Comparison of ENCODE assay signal across 13 mouse cellular contexts in genomic region chr3:121645447-121645846, GRCm38 (mm10). TPM values are rescaled to one million over a fixed set of nuclear protein-coding genes. Genes with fewer than 3 reads are reported as not detected.
DNase-seq lines count a peak whose midpoint lies in the region.
"Had no signal": no experiment of that assay in that cellular context is flagged by ENCODE, and none has a peak within 500 bp of the region (broad histone marks: within the 10 kb centered on the region; RNA-seq: fewer than 3 reads in every experiment).

No protein-coding gene starts in this region.

- peak overlapping the region; percentile 78 for H3K27ac ChIP-seq in brown adipose tissue, adult 24 weeks (replicated peaks; ENCODE audit: low read depth, low read length)
- H3K27ac ChIP-seq: forebrain, embryonic 12.5 days; heart, adult 2 months had no signal

- intact Hi-C loops in heart, postnatal 36 days (cut with DNase I): no loop called here

- no peak overlapping the region for H3K4me3 ChIP-seq in brown adipose tissue, adult 24 weeks (ENCODE audit: insufficient read depth, low read depth, low read length)
- H3K4me3 ChIP-seq: forebrain, embryonic 12.5 days; heart, adult 2 months had no signal

- H3K4me1 ChIP-seq in brown adipose tissue, adult 24 weeks (ENCODE audit: control insufficient read depth, insufficient read depth, insufficient read length, low read length): peaks cover 12% of the 10 kb centered on the region

- DNase-seq in heart, adult 11 months: peak; percentile 92
- DNase-seq in heart, adult 8-10 months (ENCODE audit: low spot score): no peak
- peak; percentile 60 for DNase-seq in kidney, adult 9 months
- DNase-seq in lung, postnatal 25 days (ENCODE audit: low spot score): peak; percentile 67
- no peak for DNase-seq in cerebellum, adult 9-10 months
- no peak for DNase-seq in cerebellum, postnatal 4 days (ENCODE audit: low spot score in 2 of 2)
- DNase-seq in heart, postnatal 36 days: no peak
- DNase-seq: liver had no signal

RNA-seq across cellular contexts. Expression of gene 4930432M17Rik, which starts 25.1 kb away (rescaled TPM):
- total RNA-seq in heart, adult 8-10 months (2022): not detected
- polyA plus RNA-seq in brown adipose tissue, adult 24 weeks (2012; ENCODE audit: insufficient read depth, insufficient read length, missing spikeins): not detected in 2 replicates
- total RNA-seq in heart, postnatal 36 days (2021): not detected
- total RNA-seq: heart, adult 2 months; midbrain, postnatal 0 days had no signal
- polyA plus RNA-seq: forebrain, embryonic 12.5 days; heart, adult 2 months; hindbrain, embryonic 16.5 days; midbrain, postnatal 0 days had no signal

Comparison
In these comparisons a context has a peak if more than half of its experiments do, and no peak if none do; other contexts are left out.
1. DNase-seq: peak in heart, adult 11 months (single experiment), kidney, adult 9 months (single experiment) and lung, postnatal 25 days (single experiment); none in heart, adult 8-10 months (single experiment), cerebellum, adult 9-10 months (single experiment), cerebellum, postnatal 4 days (0 of 2) and heart, postnatal 36 days (0 of 2).